Mouse (Mus musculus) MEL (cell line): ENCODE data around the gene Clint1. TPM values are rescaled to one million over a fixed set of nuclear protein-coding genes. Genes with fewer than 3 reads are reported as not detected.

Source experiments
- DNase-seq: peaks from one replicate; pipeline ENCODE4 v3.0.0; 2011; ENCODE audit warnings: low read depth, low spot score
- H3K27ac ChIP-seq: 2 replicates; pipeline ENCODE4 v1.5.1; 2012; ENCODE audit warnings: low read depth, mild to moderate bottlenecking, control low read depth, low read length, moderate library complexity; ENCODE audit not compliant: control insufficient read depth
- H3K27me3 ChIP-seq, 2 experiments: fragments of 150-350 bp in 1 of 2; sonication (generic) in 1 of 2; 2 replicates each; pipeline ENCODE4 v1.6.1; 2012; ENCODE audit warnings: low read length in 2 of 2, mild to moderate bottlenecking in 2 of 2, improper control_type of control experiment in 1 of 2, moderate library complexity in 1 of 2; ENCODE audit not compliant: insufficient read depth in 2 of 2, control insufficient read depth in 1 of 2
- H3K36me3 ChIP-seq, 2 experiments: 2 replicates each; pipeline ENCODE4 v1.6.1; 2012 to 2014; ENCODE audit warnings: low read length in 2 of 2, improper control_type of control experiment in 1 of 2, inconsistent platforms in 1 of 2, mild to moderate bottlenecking in 1 of 2; ENCODE audit not compliant: insufficient read depth in 2 of 2, control insufficient read depth in 1 of 2
- H3K4me1 ChIP-seq, 2 experiments: fragments of 150-350 bp in 1 of 2; sonication (generic) in 1 of 2; 2 replicates each; pipeline ENCODE4 v1.6.1; 2012; ENCODE audit warnings: low read length in 2 of 2, improper control_type of control experiment in 1 of 2, mild to moderate bottlenecking in 1 of 2; ENCODE audit not compliant: insufficient read depth in 2 of 2, control insufficient read depth in 1 of 2
- H3K4me3 ChIP-seq, 2 experiments: fragments of 150-350 bp in 1 of 2; sonication (generic) in 1 of 2; 2 replicates each; pipeline ENCODE4 v1.5.1; 2012; ENCODE audit warnings: low read depth in 2 of 2, low read length in 2 of 2, mild to moderate bottlenecking in 2 of 2, moderate library complexity in 2 of 2, control low read depth in 1 of 2, improper control_type of control experiment in 1 of 2; ENCODE audit not compliant: control insufficient read depth in 1 of 2, insufficient read depth in 1 of 2
- H3K79me2 ChIP-seq: 2 replicates; pipeline ENCODE4 v1.6.1; 2012; ENCODE audit warnings: mild to moderate bottlenecking, low read length, moderate library complexity; ENCODE audit not compliant: control insufficient read depth, poor library complexity, insufficient read depth
- H3K9ac ChIP-seq: 2 replicates; pipeline ENCODE4 v1.6.1; 2012; ENCODE audit warnings: low read depth, mild to moderate bottlenecking, control low read depth, low read length, moderate library complexity; ENCODE audit not compliant: control insufficient read depth, poor library complexity, severe bottlenecking
- H3K9me3 ChIP-seq: fragments of 150-350 bp; sonication (generic); replicated peaks from 2 replicates; pipeline ENCODE4 v1.6.1; 2012; ENCODE audit warnings: mild to moderate bottlenecking, low read length, improper control_type of control experiment, moderate library complexity; ENCODE audit not compliant: insufficient read depth
- BHLHE40 ChIP-seq: IDR thresholded peaks from 2 replicates; pipeline ENCODE4 v1.6.1; 2012; ENCODE audit warnings: low read depth, mild to moderate bottlenecking, inconsistent platforms, low read length, improper control_type of control experiment, borderline replicate concordance
- CHD1 ChIP-seq: IDR thresholded peaks from 2 replicates; pipeline ENCODE4 v1.6.1; 2012; ENCODE audit warnings: low read depth, mild to moderate bottlenecking, inconsistent platforms, low read length, improper control_type of control experiment
- ELF1 ChIP-seq: IDR thresholded peaks from 2 replicates; pipeline ENCODE4 v1.6.1; 2014; ENCODE audit warnings: low read depth, mild to moderate bottlenecking, inconsistent platforms, low read length, improper control_type of control experiment, moderate library complexity
- GABPA ChIP-seq: IDR thresholded peaks from 2 replicates; pipeline ENCODE4 v1.6.1; 2012; ENCODE audit warnings: low read depth, mild to moderate bottlenecking, inconsistent platforms, low read length, improper control_type of control experiment, moderate library complexity
- HCFC1 ChIP-seq: IDR thresholded peaks from 2 replicates; pipeline ENCODE4 v1.6.1; 2012; ENCODE audit warnings: low read depth, mild to moderate bottlenecking, inconsistent platforms, low read length, improper control_type of control experiment, moderate library complexity
- JUND ChIP-seq: IDR thresholded peaks from 2 replicates; pipeline ENCODE4 v1.6.1; 2011; ENCODE audit warnings: low read depth, mild to moderate bottlenecking, improper control_type of control experiment, low read length
- MAFK ChIP-seq: IDR thresholded peaks from 2 replicates; pipeline ENCODE4 v1.6.1; 2011; ENCODE audit warnings: low read depth, mild to moderate bottlenecking, low read length, improper control_type of control experiment, borderline replicate concordance
- MYB ChIP-seq: IDR thresholded peaks from 2 replicates; pipeline ENCODE4 v1.6.1; 2011; ENCODE audit warnings: mild to moderate bottlenecking, low read depth, low read length, improper control_type of control experiment
- NELFE ChIP-seq: IDR thresholded peaks from 2 replicates; pipeline ENCODE4 v1.6.1; 2011; ENCODE audit warnings: low read depth, low read length, improper control_type of control experiment
- POLR2AphosphoS2 ChIP-seq: IDR thresholded peaks from 2 replicates; pipeline ENCODE4 v1.6.1; 2011; ENCODE audit warnings: low read length, improper control_type of control experiment
- RCOR1 ChIP-seq: IDR thresholded peaks from 2 replicates; pipeline ENCODE4 v1.6.1; 2012; ENCODE audit warnings: low read depth, mild to moderate bottlenecking, inconsistent platforms, low read length, improper control_type of control experiment
- TAL1 ChIP-seq: IDR thresholded peaks from 2 replicates; pipeline ENCODE4 v1.6.1; 2012; ENCODE audit warnings: mild to moderate bottlenecking, inconsistent platforms, low read length, moderate library complexity, mixed read lengths
- TBP ChIP-seq: IDR thresholded peaks from 2 replicates; pipeline ENCODE4 v1.8.0; 2011; ENCODE audit warnings: low read depth, low read length, improper control_type of control experiment
- USF1 ChIP-seq: IDR thresholded peaks from 2 replicates; pipeline ENCODE4 v1.6.1; 2014; ENCODE audit warnings: low read depth, mild to moderate bottlenecking, inconsistent platforms, low read length, improper control_type of control experiment, moderate library complexity
- USF2 ChIP-seq, 2 experiments: IDR thresholded peaks; 2 replicates each; pipeline ENCODE4 v1.6.1; 2011 to 2012; ENCODE audit warnings: improper control_type of control experiment in 2 of 2, low read length in 2 of 2, borderline replicate concordance in 1 of 2, inconsistent platforms in 1 of 2, low read depth in 1 of 2, mild to moderate bottlenecking in 1 of 2; ENCODE audit not compliant: insufficient read depth in 1 of 2
- ZMIZ1 ChIP-seq: IDR thresholded peaks from 2 replicates; pipeline ENCODE4 v1.6.1; 2012; ENCODE audit warnings: low read depth, mild to moderate bottlenecking, inconsistent platforms, low read length, improper control_type of control experiment, moderate library complexity
- ZNF384 ChIP-seq: IDR thresholded peaks from 2 replicates; pipeline ENCODE4 v1.6.1; 2012; ENCODE audit warnings: low read depth, mild to moderate bottlenecking, inconsistent platforms, low read length, improper control_type of control experiment
- polyA plus RNA-seq, 2 experiments: library from polyadenylated mRNA; stranded (reverse) in 1 of 2; unstranded in 1 of 2; fragments of >175 nt in 1 of 2; fragments of >200 nt in 1 of 2; gene quantifications; 2 replicates each; pipeline versions ENCODE4 v1.2.1 to v1.2.4; 2012; ENCODE audit warnings: low replicate concordance in 2 of 2, low read depth in 1 of 2; ENCODE audit not compliant: insufficient read length in 2 of 2, insufficient read depth in 1 of 2, missing spikeins in 1 of 2
- total RNA-seq: library from RNA; depleted of rRNA; stranded (reverse); fragments of 300-350 nt; gene quantifications from 2 replicates; pipeline ENCODE4 v1.2.3, GENCODE M21; 2012

Clint1 gene
- total and polyA plus RNA-seq, 3 experiments = 58.5 to 184 (median 102) TPM

DNA sequence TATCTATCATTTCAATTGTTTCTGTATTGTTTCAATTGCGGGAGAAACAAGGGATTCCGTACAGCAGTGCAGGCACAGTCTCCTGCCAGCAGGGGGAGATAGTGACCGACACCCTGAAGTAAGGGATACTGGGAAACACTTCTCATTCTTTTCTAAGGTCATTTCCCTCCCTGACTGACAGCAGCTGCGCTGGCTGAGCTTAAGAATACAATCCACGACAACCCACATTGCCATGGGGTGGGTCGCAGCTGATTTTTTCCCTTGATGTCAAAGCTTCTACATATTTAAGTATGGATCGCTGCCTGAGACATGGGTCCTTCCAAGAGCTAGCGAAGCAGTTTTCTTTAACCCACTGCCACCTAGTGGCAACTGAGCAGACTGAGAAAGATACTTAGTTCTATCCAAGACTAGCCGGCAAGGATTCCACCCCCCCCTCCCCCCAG, 74.8 kb downstream of the Clint1 start (continued):
- no peak for TF ChIP-seq MAFK
- 0 out of 2 replicates have a peak, but pooled peaks have one; percentile 18 for TF ChIP-seq RCOR1
- no peak for TF ChIP-seq ELF1
- TF ChIP-seq USF2 (IDR thresholded peaks at IDR 0.05; ENCODE audit: borderline replicate concordance in 1 of 2, insufficient read depth in 1 of 2, low read depth in 1 of 2, low read length in 2 of 2) = no peak
- 0 out of 2 replicates have a peak, but pooled peaks have one; percentile 10 for TF ChIP-seq GABPA
- no peak for TF ChIP-seq USF1
- no peak for TF ChIP-seq ZNF384
- no peak for TF ChIP-seq MYB
- TF ChIP-seq ZMIZ1 = no peak
- no peak; the same call in 1 of the 2 replicates for TF ChIP-seq NELFE
- no peak for TF ChIP-seq CHD1
- TF ChIP-seq BHLHE40 = no peak
- no peak; the same call in 1 of the 2 replicates for TF ChIP-seq HCFC1
- TF ChIP-seq TAL1 = no peak
- TF ChIP-seq, all 39 proteins: peak for 14

DNA sequence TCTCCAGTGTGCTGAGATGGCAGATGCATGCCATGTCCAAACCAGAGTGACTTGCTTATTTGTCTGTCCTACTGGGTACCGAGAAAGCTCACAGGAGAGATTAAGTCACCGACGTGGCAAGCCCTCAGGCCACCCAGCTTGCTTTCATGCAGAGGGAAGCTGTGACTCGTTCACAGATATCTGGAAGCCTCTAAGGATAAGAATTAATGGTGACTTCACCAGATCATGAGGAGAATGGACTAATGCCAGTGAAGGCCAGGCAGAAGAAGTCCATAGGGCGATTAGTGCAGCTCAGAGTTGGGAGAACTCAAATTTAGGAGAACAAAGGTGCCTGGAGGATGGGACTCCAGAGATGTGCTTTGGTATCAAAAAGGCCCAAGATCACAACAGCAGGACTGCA, 75.6 kb downstream of the Clint1 start:
- Histone ChIP-seq H3K9me3 (no peaks in the 10 kb centered on the region), H3K4me1 (no peaks in the 10 kb centered on the region), H3K27ac (no peak overlapping the region), H3K9ac (no peak overlapping the region), H3K36me3 (no peaks in the 10 kb centered on the region; a peak in 1 of 4 replicates), H3K27me3 (peaks cover 0 to 2% of the 10 kb centered on the region in 2 experiments; a peak in 1 of 4 replicates), H3K79me2 (no peaks in the 10 kb centered on the region), H3K4me3 (no peak overlapping the region)
- DNase-seq = peak; percentile 31
- TF ChIP-seq POLR2AphosphoS2 (0 out of 2 replicates have a peak, but pooled peaks have one; percentile 44), TBP (no peak), TAL1 (no peak)

DNA sequence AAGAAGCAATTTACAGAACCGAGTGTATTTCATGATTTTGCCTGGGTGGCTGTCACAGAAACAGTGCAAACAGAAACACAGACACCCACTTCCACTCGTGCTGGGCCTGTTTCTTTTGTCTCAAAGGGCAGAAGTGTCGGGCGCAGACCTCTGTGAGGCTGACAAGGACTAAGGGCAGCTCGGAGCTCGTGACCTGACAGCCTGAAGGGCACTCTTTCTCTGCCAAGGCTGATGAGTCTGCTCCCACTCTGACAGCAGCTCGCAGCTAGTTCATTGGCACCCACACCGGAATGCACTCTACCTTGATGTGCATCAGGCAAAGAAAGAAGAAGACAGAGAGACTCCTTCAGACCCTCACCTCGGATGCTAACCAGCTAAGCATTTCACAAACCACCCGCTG, 77.7 kb downstream of the Clint1 start:
- no peak overlapping the region for H3K9ac ChIP-seq
- TF ChIP-seq MYB = no peak
- no peak for TF ChIP-seq JUND
- TF ChIP-seq BHLHE40 = no peak
- TF ChIP-seq, all 39 proteins: peak for 0
- H3K9me3 ChIP-seq = no peaks in the 10 kb centered on the region
- H3K4me1 ChIP-seq = no peaks in the 10 kb centered on the region
- no peaks in the 10 kb centered on the region for H3K79me2 ChIP-seq
- H3K27me3 ChIP-seq = no peaks in the 10 kb centered on the region
- H3K4me3 ChIP-seq = no peak overlapping the region
- no peak for DNase-seq
- no peak overlapping the region for H3K27ac ChIP-seq
- peaks cover 0 to 3% of the 10 kb centered on the region in 2 experiments; a peak in 2 of 4 replicates for H3K36me3 ChIP-seq
